Mouse (Mus musculus): ENCODE data around the gene Arvcf. TPM values are rescaled to one million over a fixed set of nuclear protein-coding genes. Genes with fewer than 3 reads are reported as not detected.

The Arvcf gene
- polyA plus RNA-seq, 2 experiments: 18.9 to 33.6 TPM

GRCm38 (mm10) chr16:18455407-18455806, 107.4 kb downstream of the Arvcf start:
- DNase-seq (ENCODE audit: low spot score): no peak
- H3K27me3 ChIP-seq (ENCODE audit: control insufficient read depth, insufficient read depth, low read length): no peaks in the 10 kb centered on the region
- WGBS: 75% methylated on average over 6 of the region's 6 CpGs
- no peak overlapping the region for H3K27ac ChIP-seq (replicated peaks; ENCODE audit: low read depth, low read length)
- no peak overlapping the region for H3K4me2 ChIP-seq (replicated peaks; ENCODE audit: low read depth, low read length, severe bottlenecking)
- H3K36me3 ChIP-seq (ENCODE audit: control insufficient read depth, insufficient read depth, low read length): peaks cover 9% of the 10 kb centered on the region; the same call in 1 of the 2 replicates
- peaks cover 30% of the 10 kb centered on the region for H3K4me1 ChIP-seq (ENCODE audit: control insufficient read depth, insufficient read depth, low read length)
- H3K4me3 ChIP-seq (replicated peaks; ENCODE audit: low read length): no peak overlapping the region
- H3K9ac ChIP-seq (ENCODE audit: low read depth, low read length, severe bottlenecking): no peak overlapping the region
- ATAC-seq (ENCODE audit: low FRiP score, low read depth): no peak
- no peak for TF ChIP-seq POLR2A (IDR thresholded peaks at IDR 0.05; ENCODE audit: borderline replicate concordance, extremely low read depth, insufficient read depth, insufficient read length)
- H3K9me3 ChIP-seq (ENCODE audit: control insufficient read depth, low read length): no peaks in the 10 kb centered on the region

MicroRNAs encoded within 50 kb of the gene (microRNA counts, 519-probe panel; counts per million panel counts)
- 2,764 counts per million, percentile 49 among the panel's probes with 10 or more counts for microRNA mmu-miR-185

Small RNA genes within 50 kb of the gene (microRNA-seq; reads per million reads assigned to microRNA genes)
- gene Gm26219: not detected
- gene Mir185: 207 reads per million, percentile 55 among the genes with 10 or more reads in this experiment

Other genes starting within 250 kb of the Arvcf start
- gene Rtn4r, start 220.5 kb upstream of the Arvcf start, polyA plus RNA-seq (2012; rRNA removed): 17.3 and 25.0 TPM in 2 replicates
- gene Rtn4r, start 220.5 kb upstream of the Arvcf start, polyA plus RNA-seq (2014; fragmentation: Nextera tagmentation; extraction: Ambion mirVana): 7.6 and 8.7 TPM in 2 replicates
- not detected in 2 replicates for gene Ccdc188, start 130.3 kb upstream of the Arvcf start, polyA plus RNA-seq (2012; rRNA removed)
- gene Ccdc188, start 130.3 kb upstream of the Arvcf start, polyA plus RNA-seq (2014; fragmentation: Nextera tagmentation; extraction: Ambion mirVana): not detected in 2 replicates
- gene Zdhhc8, start 113.0 kb upstream of the Arvcf start, polyA plus RNA-seq (2012; rRNA removed): 68.2 and 103 TPM in 2 replicates
- gene Zdhhc8, start 113.0 kb upstream of the Arvcf start, polyA plus RNA-seq (2014; fragmentation: Nextera tagmentation; extraction: Ambion mirVana): 23.1 and 25.3 TPM in 2 replicates
- 108 and 117 TPM in 2 replicates for gene Trmt2a, start 99.5 kb upstream of the Arvcf start, polyA plus RNA-seq (2012; rRNA removed)
- 83.6 and 87.2 TPM in 2 replicates for gene Trmt2a, start 99.5 kb upstream of the Arvcf start, polyA plus RNA-seq (2014; fragmentation: Nextera tagmentation; extraction: Ambion mirVana)
- gene Ranbp1, start 99.5 kb upstream of the Arvcf start, polyA plus RNA-seq (2012; rRNA removed): 164 and 276 TPM in 2 replicates
- 524 and 542 TPM in 2 replicates for gene Ranbp1, start 99.5 kb upstream of the Arvcf start, polyA plus RNA-seq (2014; fragmentation: Nextera tagmentation; extraction: Ambion mirVana)
- gene Gm49776, start 89.9 kb upstream of the Arvcf start, polyA plus RNA-seq (2012; rRNA removed): 0.53 TPM in 1 of 2 replicates, not detected in the other
- gene Gm49776, start 89.9 kb upstream of the Arvcf start, polyA plus RNA-seq (2014; fragmentation: Nextera tagmentation; extraction: Ambion mirVana): 3.4 TPM in 1 of 2 replicates, not detected in the other
- gene Dgcr8, start 58.9 kb upstream of the Arvcf start, polyA plus RNA-seq (2012; rRNA removed): 79.7 and 82.6 TPM in 2 replicates
- gene Dgcr8, start 58.9 kb upstream of the Arvcf start, polyA plus RNA-seq (2014; fragmentation: Nextera tagmentation; extraction: Ambion mirVana): 35.0 and 39.1 TPM in 2 replicates
- 25.2 and 28.7 TPM in 2 replicates for gene Tango2, start 79 bp upstream of the Arvcf start, polyA plus RNA-seq (2012; rRNA removed)
- 24.0 and 25.1 TPM in 2 replicates for gene Tango2, start 79 bp upstream of the Arvcf start, polyA plus RNA-seq (2014; fragmentation: Nextera tagmentation; extraction: Ambion mirVana)
- gene Txnrd2, start 78.2 kb downstream of the Arvcf start, polyA plus RNA-seq (2012; rRNA removed): 13.4 and 14.1 TPM in 2 replicates
- gene Txnrd2, start 78.2 kb downstream of the Arvcf start, polyA plus RNA-seq (2014; fragmentation: Nextera tagmentation; extraction: Ambion mirVana): 13.6 and 18.4 TPM in 2 replicates
- gene Comt, start 78.7 kb downstream of the Arvcf start, polyA plus RNA-seq (2012; rRNA removed): 84.5 and 110 TPM in 2 replicates
- gene Comt, start 78.7 kb downstream of the Arvcf start, polyA plus RNA-seq (2014; fragmentation: Nextera tagmentation; extraction: Ambion mirVana): 82.4 and 92.3 TPM in 2 replicates
- 16.1 and 19.0 TPM in 2 replicates for gene Gnb1l, start 150.5 kb downstream of the Arvcf start, polyA plus RNA-seq (2012; rRNA removed)
- 20.2 and 23.2 TPM in 2 replicates for gene Gnb1l, start 150.5 kb downstream of the Arvcf start, polyA plus RNA-seq (2014; fragmentation: Nextera tagmentation; extraction: Ambion mirVana)
- gene Rtl10, start 150.7 kb downstream of the Arvcf start, polyA plus RNA-seq (2012; rRNA removed): 16.6 and 22.0 TPM in 2 replicates
- gene Rtl10, start 150.7 kb downstream of the Arvcf start, polyA plus RNA-seq (2014; fragmentation: Nextera tagmentation; extraction: Ambion mirVana): 4.3 and 4.5 TPM in 2 replicates
- 12.1 and 16.0 TPM in 2 replicates for gene Tbx1, start 242.5 kb downstream of the Arvcf start, polyA plus RNA-seq (2012; rRNA removed)
- gene Tbx1, start 242.5 kb downstream of the Arvcf start, polyA plus RNA-seq (2014; fragmentation: Nextera tagmentation; extraction: Ambion mirVana): 8.0 and 8.7 TPM in 2 replicates

Measured in limb, embryonic 14.5 days (tissue).